Mouse (Mus musculus) MEL (cell line): ENCODE data around the gene Adamtsl2.

Source experiments
- CTCF ChIP-seq, 3 experiments: IDR thresholded peaks in 2 of 3; conservative IDR thresholded peaks in 1 of 3; 2 replicates each; pipeline ENCODE4 v1.5.1; 2011 to 2012; ENCODE audit warnings: low read length in 3 of 3, low read depth in 2 of 3, mild to moderate bottlenecking in 2 of 3, improper control_type of control experiment in 1 of 3, inconsistent platforms in 1 of 3, mixed read lengths in 1 of 3, moderate library complexity in 1 of 3; ENCODE audit not compliant: control insufficient read depth in 1 of 3, insufficient read depth in 1 of 3, poor library complexity in 1 of 3, severe bottlenecking in 1 of 3
- GATA1 ChIP-seq: IDR thresholded peaks from 2 replicates; pipeline ENCODE4 v1.6.1; 2011; ENCODE audit warnings: low read depth, low read length, improper control_type of control experiment
- JUND ChIP-seq: IDR thresholded peaks from 2 replicates; pipeline ENCODE4 v1.6.1; 2011; ENCODE audit warnings: low read depth, mild to moderate bottlenecking, improper control_type of control experiment, low read length
- MEF2A ChIP-seq: IDR thresholded peaks from 2 replicates; pipeline ENCODE4 v1.6.1; 2014; ENCODE audit warnings: low read depth, mild to moderate bottlenecking, inconsistent platforms, low read length, improper control_type of control experiment; ENCODE audit not compliant: poor library complexity, insufficient replicate concordance, severe bottlenecking; ENCODE audit errors: extremely low read depth
- USF1 ChIP-seq: IDR thresholded peaks from 2 replicates; pipeline ENCODE4 v1.6.1; 2014; ENCODE audit warnings: low read depth, mild to moderate bottlenecking, inconsistent platforms, low read length, improper control_type of control experiment, moderate library complexity

DNA sequence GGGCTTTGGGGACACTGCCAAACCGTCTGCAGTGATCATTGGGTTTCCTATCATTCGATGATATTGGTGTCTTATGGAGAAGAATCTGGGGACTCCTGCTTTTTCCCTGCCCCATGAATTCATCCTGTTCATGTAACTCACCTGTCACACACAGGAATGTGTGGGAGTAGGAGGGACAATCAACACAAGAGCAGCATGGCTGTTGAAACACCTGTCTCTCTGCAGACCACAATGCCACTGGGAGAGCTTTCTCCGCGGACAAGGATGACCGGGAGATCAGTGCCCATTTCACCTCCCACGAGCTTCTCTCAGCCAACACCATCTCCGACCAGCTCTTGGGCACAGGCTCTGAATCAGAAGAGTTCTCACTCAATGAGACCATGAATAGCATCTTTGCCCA, 16.0 kb downstream of the Adamtsl2 start:
- TF ChIP-seq CTCF (IDR thresholded peaks at IDR 0.05 in 2 of 3, conservative IDR thresholded peaks at IDR 0.05 in 1 of 3; ENCODE audit: control insufficient read depth in 1 of 3, insufficient read depth in 1 of 3, low read depth in 2 of 3, low read length in 3 of 3, poor library complexity in 1 of 3, severe bottlenecking in 1 of 3): no peak
- TF ChIP-seq MEF2A: no peak
- no peak for TF ChIP-seq JUND
- no peak for TF ChIP-seq GATA1
- no peak for TF ChIP-seq USF1
